Mouse (Mus musculus) ES-E14 (cell line): Measurements from ENCODE around the gene Krt90. TPM values are rescaled to one million over a fixed set of nuclear protein-coding genes. Genes with fewer than 3 reads are reported as not detected.
A peak's percentile ranks its signal among the peaks of the same experiment; 100 is the strongest.
"Not testable (repeated sequence)": the region's sequence is repeated elsewhere in the genome, so short reads cannot be mapped to it uniquely, and the experiment has no call there.

ENCODE experiments used
- DNase-seq: peaks from one replicate; pipeline ENCODE4 v3.0.0-alpha.2; 2013; ENCODE audit warnings: low read depth, low spot score
- H3K27ac ChIP-seq: 2 replicates; pipeline ENCODE4 v1.5.1; 2012; ENCODE audit warnings: low read depth, mild to moderate bottlenecking, low read length, moderate library complexity, mixed read lengths; ENCODE audit not compliant: poor library complexity, insufficient read depth, severe bottlenecking
- H3K36me3 ChIP-seq: 2 replicates; pipeline ENCODE4 v1.6.1; 2012; ENCODE audit warnings: mild to moderate bottlenecking, low read length, moderate library complexity, mixed read lengths; ENCODE audit not compliant: control insufficient read depth, poor library complexity, insufficient read depth, severe bottlenecking
- H3K4me1 ChIP-seq, 2 experiments: fragments of 150-350 bp in 1 of 2; sonication (generic) in 1 of 2; 2 replicates each; pipeline ENCODE4 v1.6.1; 2012; ENCODE audit warnings: low read length in 2 of 2, mild to moderate bottlenecking in 1 of 2, mixed read lengths in 1 of 2; ENCODE audit not compliant: control insufficient read depth in 2 of 2, insufficient read depth in 2 of 2, poor library complexity in 1 of 2
- H3K4me3 ChIP-seq, 2 experiments: fragments of 150-350 bp in 1 of 2; sonication (generic) in 1 of 2; 2 replicates each; pipeline ENCODE4 v1.5.1; 2012; ENCODE audit warnings: low read length in 2 of 2, low read depth in 1 of 2, mild to moderate bottlenecking in 1 of 2, mixed read lengths in 1 of 2; ENCODE audit not compliant: insufficient read depth in 1 of 2, poor library complexity in 1 of 2, severe bottlenecking in 1 of 2
- H3K9ac ChIP-seq: 2 replicates; pipeline ENCODE4 v1.6.1; 2012; ENCODE audit warnings: low read depth, mild to moderate bottlenecking, low read length, mixed read lengths; ENCODE audit not compliant: poor library complexity, insufficient read depth, severe bottlenecking
- H3K9me3 ChIP-seq: fragments of 150-350 bp; sonication (generic); 2 replicates; pipeline ENCODE4 v1.6.1; 2012; ENCODE audit warnings: low read depth, mild to moderate bottlenecking, low read length; ENCODE audit not compliant: control insufficient read depth, insufficient read depth
- CHD2 ChIP-seq: IDR thresholded peaks from 2 replicates; pipeline ENCODE4 v1.6.1; 2014; ENCODE audit warnings: mild to moderate bottlenecking, low read depth, low read length, inconsistent platforms
- HCFC1 ChIP-seq: IDR thresholded peaks from 2 replicates; pipeline ENCODE4 v1.6.1; 2012; ENCODE audit warnings: low read length, inconsistent platforms, borderline replicate concordance; ENCODE audit not compliant: insufficient read depth
- MAFK ChIP-seq: IDR thresholded peaks from 2 replicates; pipeline ENCODE4 v1.6.1; 2014; ENCODE audit warnings: mild to moderate bottlenecking, low read depth, low read length, inconsistent platforms; ENCODE audit not compliant: insufficient read depth
- ZC3H11A ChIP-seq: IDR thresholded peaks from 2 replicates; pipeline ENCODE4 v1.6.1; 2012; ENCODE audit warnings: low read depth, mild to moderate bottlenecking, inconsistent platforms, low read length, borderline replicate concordance
- ZNF384 ChIP-seq: IDR thresholded peaks from 2 replicates; pipeline ENCODE4 v1.6.1; 2012; ENCODE audit warnings: low read depth, low read length, inconsistent platforms
- in situ Hi-C, 2 experiments: fragments of 600-800 bp; cut with MboI; formaldehyde crosslinking; loops; one replicate each; pipeline ENCODE4 v1.15.1; 2025; ENCODE audit warnings: low sequenced_read_pairs in 2 of 2, inconsistent platforms in 1 of 2; ENCODE audit not compliant: unreplicated experiment in 2 of 2
- total RNA-seq: library from RNA; depleted of rRNA; stranded (reverse); fragments of 300-350 nt; gene quantifications from 2 replicates; pipeline ENCODE4 v1.2.3, GENCODE M21; 2012

Krt90 gene
- total RNA-seq, 1 experiment: 0.27 TPM

DNA sequence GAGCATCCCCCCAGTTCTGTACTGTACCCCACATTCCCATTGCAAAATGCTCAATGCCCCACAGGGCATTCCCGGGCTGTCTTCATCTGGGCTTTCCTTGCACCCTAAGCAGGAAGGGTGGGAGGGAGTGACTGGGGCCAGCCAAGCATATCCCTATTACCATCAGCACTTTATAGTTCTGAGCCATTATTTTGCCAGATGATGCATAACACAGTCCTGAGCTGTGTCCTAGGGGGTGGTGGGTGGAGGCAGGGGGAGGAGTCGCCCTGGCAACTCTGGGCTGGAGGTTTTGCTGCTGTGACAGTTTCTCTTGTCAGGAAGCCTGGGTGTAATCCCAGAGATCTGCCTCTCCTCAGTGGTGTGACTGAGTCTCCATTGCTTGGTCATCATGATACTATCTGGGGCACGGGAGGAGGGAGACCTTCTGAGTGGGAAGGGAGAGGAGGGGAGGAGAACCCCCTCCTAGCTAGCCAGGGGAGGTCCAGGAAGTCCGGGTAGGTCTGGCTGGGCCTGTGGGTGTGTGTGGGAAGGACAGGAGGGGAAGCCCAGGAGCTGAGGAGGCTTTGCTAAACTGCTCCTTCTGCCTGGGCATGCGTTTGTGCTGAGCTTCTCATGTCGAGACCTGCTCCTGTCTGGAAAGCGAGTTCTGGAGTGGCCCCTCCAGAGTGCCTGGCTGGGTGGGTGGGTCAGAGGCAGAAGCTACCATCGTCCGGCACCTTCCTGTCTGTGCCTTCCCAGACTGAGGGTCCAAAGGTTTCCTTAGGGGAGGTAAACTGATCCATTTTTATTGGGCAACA, 26.5 kb downstream of the Krt90 start:
- TF ChIP-seq ZNF384 (no peak), HCFC1 (no peak), CHD2 (no peak), ZC3H11A (no peak), MAFK (no peak)
- in situ Hi-C loops: no loop called here

DNA sequence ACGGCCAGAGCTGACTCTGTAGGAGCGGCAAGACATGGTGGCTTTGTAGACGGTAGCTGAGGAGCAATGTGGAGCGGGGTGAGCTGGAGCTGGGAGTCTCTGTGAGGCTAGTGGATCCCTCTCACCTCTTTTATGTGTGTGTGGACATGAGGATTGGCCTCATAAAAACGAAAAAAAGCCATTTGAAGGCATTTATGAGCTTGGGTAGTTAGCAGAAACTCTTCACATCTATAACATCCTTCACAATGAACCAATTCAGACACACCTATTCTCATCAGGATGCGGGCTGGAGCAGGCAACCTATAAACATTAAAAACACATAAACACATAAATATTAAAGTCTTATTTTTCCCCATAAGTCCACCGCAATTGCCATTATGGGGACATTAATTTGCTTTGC, 30.0 kb downstream of the Krt90 start, which contains the start of gene Krt84:
Krt84 (minus strand) TSS at position 101 of the 400 bp plus-strand sequence.
- Histone ChIP-seq H3K9ac (no peak within 1 kb of the TSS), H3K4me1 (no peaks in the 10 kb centered on the region), H3K9me3 (no peaks in the 10 kb centered on the region), H3K27ac (no peak within 1 kb of the TSS), H3K4me3 (no peak within 1 kb of the TSS), H3K36me3 (no peaks in the 10 kb centered on the region)
- no peak for DNase-seq
- no peak for TF ChIP-seq ZNF384
- TF ChIP-seq ZC3H11A: no peak
- TF ChIP-seq CHD2: no peak
- TF ChIP-seq MAFK: no peak
- no peak for TF ChIP-seq HCFC1
- in situ Hi-C loops: no loop called here

More for the DNA sequence above, 26.5 kb downstream of the Krt90 start:
- Histone ChIP-seq H3K36me3 (no peaks in the 10 kb centered on the region), H3K9me3 (no peaks in the 10 kb centered on the region), H3K9ac (no peak overlapping the region), H3K4me3 (no peak overlapping the region), H3K27ac (no peak overlapping the region), H3K4me1 (no peaks in the 10 kb centered on the region)
- DNase-seq: no peak

DNA sequence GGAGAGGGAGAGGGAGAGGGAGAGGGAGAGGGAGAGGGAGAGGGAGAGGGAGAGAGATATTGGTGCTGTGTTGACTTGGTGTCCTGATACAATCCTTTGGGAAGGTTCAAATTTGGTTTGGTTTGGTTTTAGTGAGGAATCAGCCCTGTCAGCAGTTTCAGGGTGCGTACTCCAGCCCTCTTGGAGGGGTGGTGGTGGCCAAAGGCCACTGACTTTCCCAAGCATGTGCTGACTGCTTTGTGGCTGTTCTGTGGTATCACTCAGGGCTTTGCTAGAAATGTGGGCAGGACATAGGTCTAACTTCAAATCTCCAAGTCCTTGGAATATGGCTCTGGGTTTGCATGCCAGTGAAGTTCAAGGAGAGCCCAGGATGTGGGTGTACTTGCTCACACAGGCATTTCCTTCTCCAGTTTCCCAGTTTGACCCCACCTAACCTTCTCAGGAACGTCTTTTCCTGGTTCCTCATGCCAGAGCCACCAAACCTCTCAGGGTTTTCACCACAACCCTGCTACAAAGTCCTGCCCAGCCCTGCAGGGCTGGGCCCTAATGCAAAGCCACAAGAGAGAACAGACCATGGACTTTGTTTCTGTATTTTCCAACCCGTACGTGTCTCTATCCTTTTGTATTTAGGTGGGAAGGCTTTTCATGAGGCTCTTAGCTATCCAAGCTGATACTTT, 40.1 kb downstream of the Krt90 start:
- no peak overlapping the region for H3K9ac ChIP-seq
- no peak overlapping the region for H3K27ac ChIP-seq
- no peak overlapping the region for H3K4me3 ChIP-seq
- H3K4me1 ChIP-seq: no peaks in the 10 kb centered on the region
- no peaks in the 10 kb centered on the region for H3K9me3 ChIP-seq
- DNase-seq: no peak
- in situ Hi-C loops: loop anchor here (10.0 kb wide), 1 partner anchor 452 kb away; no protein-coding TSS in a partner anchor
- no peaks in the 10 kb centered on the region for H3K36me3 ChIP-seq
- TF ChIP-seq CHD2 (no peak), ZC3H11A (no peak), ZNF384 (no peak), HCFC1 (no peak), MAFK (0 out of 2 replicates have a peak, but pooled peaks have one; percentile 17)

DNA sequence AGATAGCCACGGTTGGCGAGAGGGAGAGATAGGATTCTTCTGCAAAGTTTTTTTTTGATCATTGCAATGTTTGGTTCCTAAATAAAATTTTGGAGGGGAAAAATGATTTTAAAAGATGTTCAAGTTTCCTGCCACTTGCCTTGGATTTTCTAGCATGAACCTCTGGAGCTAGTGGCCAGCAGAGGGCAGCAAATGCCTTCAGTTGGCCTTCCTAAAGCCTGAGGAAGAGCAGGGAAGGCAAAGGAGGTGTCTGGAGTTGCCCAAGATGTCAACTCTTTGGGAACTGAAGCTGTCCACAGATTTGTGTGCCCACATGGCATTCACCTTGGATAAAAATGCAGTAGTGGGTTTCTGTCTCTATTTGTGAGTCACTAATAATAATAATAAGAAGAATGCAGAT, 43.0 kb downstream of the Krt90 start:
- H3K4me3 ChIP-seq: no peak overlapping the region
- peak; percentile 94 for TF ChIP-seq ZC3H11A
- TF ChIP-seq CHD2: no peak
- no peak for TF ChIP-seq MAFK
- no peak overlapping the region for H3K9ac ChIP-seq
- no peaks in the 10 kb centered on the region for H3K36me3 ChIP-seq
- no peaks in the 10 kb centered on the region for H3K4me1 ChIP-seq
- H3K9me3 ChIP-seq: no peaks in the 10 kb centered on the region
- in situ Hi-C loops: loop anchor here (10.0 kb wide), 1 partner anchor 455 kb away; no protein-coding TSS in a partner anchor
- peak; percentile 48 for DNase-seq
- H3K27ac ChIP-seq: no peak overlapping the region

DNA sequence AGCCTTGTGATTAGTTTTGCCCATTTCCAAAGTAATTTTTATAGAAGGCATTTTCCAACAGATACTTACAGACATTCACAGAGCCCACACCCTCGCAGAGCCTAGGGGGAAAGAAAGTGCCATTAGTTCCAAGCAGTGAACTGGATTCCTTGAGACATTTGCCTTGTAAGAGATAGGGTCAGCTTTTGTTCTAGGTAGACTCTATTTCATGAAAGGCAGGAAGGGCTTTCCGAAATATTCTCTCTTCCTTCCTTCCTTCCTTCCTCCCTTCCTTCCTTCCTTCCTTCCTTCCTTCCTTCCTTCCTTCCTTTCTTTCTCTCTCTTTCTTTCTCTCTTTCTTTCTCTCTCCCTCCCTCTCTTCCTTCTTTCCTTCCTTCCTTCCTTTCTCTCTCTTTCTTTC, 45.6 kb downstream of the Krt90 start, which contains the start of gene Gm49425:
Gm49425 (minus strand) TSS at position 101 of the 400 bp plus-strand sequence.
- not testable (repeated sequence) for DNase-seq, H3K9ac ChIP-seq, H3K4me3 ChIP-seq

More for the DNA sequence above, 45.6 kb downstream of the Krt90 start, which contains the start of gene Gm49425:
- H3K36me3 ChIP-seq, in situ Hi-C loops, H3K27ac ChIP-seq, H3K9me3 ChIP-seq, H3K4me1 ChIP-seq: not testable (repeated sequence)
